Mouse (Mus musculus) lung, embryonic 16.5 days (tissue): ENCODE data around the gene Rbmx. TPM values are rescaled to one million over a fixed set of nuclear protein-coding genes. Genes with fewer than 3 reads are reported as not detected.

Source experiments
- ATAC-seq: fragments of 200-750 bp; cut with Nextera tagmentation; 2 replicates; pipeline ENCODE4 v1.8.0; 2017; ENCODE audit warnings: low read depth, mild to moderate bottlenecking, moderate library complexity
- H3K27ac ChIP-seq: fragments of 300-500 bp; sonication (generic); 2 replicates; pipeline ENCODE4 v1.5.1; 2014; ENCODE audit warnings: mild to moderate bottlenecking, control low read depth, low read length
- H3K27me3 ChIP-seq: fragments of 300-500 bp; sonication (generic); 2 replicates; pipeline ENCODE4 v1.6.1; 2014; ENCODE audit warnings: low read depth, low read length, mixed read lengths; ENCODE audit not compliant: control insufficient read depth, insufficient read depth
- H3K36me3 ChIP-seq: fragments of 300-500 bp; sonication (generic); 2 replicates; pipeline ENCODE4 v1.6.1; 2014; ENCODE audit warnings: low read length; ENCODE audit not compliant: control insufficient read depth, insufficient read depth
- H3K4me1 ChIP-seq: fragments of 300-500 bp; sonication (generic); replicated peaks from 2 replicates; pipeline ENCODE4 v1.6.1; 2014; ENCODE audit warnings: low read length, mixed read lengths; ENCODE audit not compliant: control insufficient read depth, insufficient read depth
- H3K4me2 ChIP-seq: fragments of 300-500 bp; sonication (generic); 2 replicates; pipeline ENCODE4 v1.6.1; 2014; ENCODE audit warnings: low read depth, low read length, control low read depth
- H3K4me3 ChIP-seq: fragments of 300-500 bp; sonication (generic); 2 replicates; pipeline ENCODE4 v1.5.1; 2014; ENCODE audit warnings: mild to moderate bottlenecking, low read length, control low read depth
- H3K9ac ChIP-seq: fragments of 300-500 bp; sonication (generic); 2 replicates; pipeline ENCODE4 v1.6.1; 2014; ENCODE audit warnings: low read length, control low read depth
- H3K9me3 ChIP-seq: fragments of 300-500 bp; sonication (generic); 2 replicates; pipeline ENCODE4 v1.6.1; 2016; ENCODE audit warnings: low read length; ENCODE audit not compliant: control insufficient read depth
- WGBS: fragments of 180-500 bp; shearing (Covaris S2); extraction: QIAGEN DNeasy Blood & Tissue Kit; methylation state at CpG from one replicate; pipeline ENCODE4 v1.1.7; 2014; 5-methylcytosine and 5-hydroxymethylcytosine counted together
- polyA plus RNA-seq: library from polyadenylated mRNA; unstranded; fragments of >200 nt; fragmentation: Nextera tagmentation; extraction: Ambion mirVana; gene quantifications from 2 replicates; pipeline ENCODE4 v1.2.1, GENCODE M21; 2015

Gene Rbmx
- polyA plus RNA-seq, 1 experiment from 2014 or later = 131 TPM

- Histone ChIP-seq H3K4me3 (no peak overlapping the region), H3K36me3 (peaks cover 7% of the 10 kb centered on the region; the same call in 1 of the 2 replicates), H3K4me2 (no peak overlapping the region), H3K9me3 (no peaks in the 10 kb centered on the region), H3K27ac (no peak overlapping the region), H3K27me3 (no peaks in the 10 kb centered on the region), H3K4me1 (no peaks in the 10 kb centered on the region), H3K9ac (no peak overlapping the region)
- no peak for ATAC-seq
- 78% methylated on average over 3 of the region's 3 CpGs for WGBS
Measured at GRCm38 (mm10) chrX:57377096-57377495, 15.7 kb downstream of the Rbmx start.

GRCm38 (mm10) chrX:57374029-57374428 lies 18.8 kb downstream of the Rbmx start:
- Histone ChIP-seq H3K9me3 (no peaks in the 10 kb centered on the region), H3K27me3 (no peaks in the 10 kb centered on the region), H3K4me1 (no peaks in the 10 kb centered on the region), H3K27ac (no peak overlapping the region), H3K4me3 (no peak overlapping the region), H3K4me2 (no peak overlapping the region), H3K36me3 (peaks cover 3% of the 10 kb centered on the region; the same call in 1 of the 2 replicates), H3K9ac (no peak overlapping the region)
- ATAC-seq = no peak
- 77% methylated on average over 2 of the region's 2 CpGs for WGBS

GRCm38 (mm10) chrX:57373543-57373942 lies 19.3 kb downstream of the Rbmx start:
- Histone ChIP-seq H3K9me3 (no peaks in the 10 kb centered on the region), H3K4me3 (no peak overlapping the region), H3K36me3 (peaks cover 2% of the 10 kb centered on the region; the same call in 1 of the 2 replicates), H3K27ac (no peak overlapping the region), H3K4me1 (no peaks in the 10 kb centered on the region), H3K9ac (no peak overlapping the region), H3K4me2 (no peak overlapping the region), H3K27me3 (no peaks in the 10 kb centered on the region)
- no peak for ATAC-seq
- WGBS = 68% methylated on average over 2 of the region's 2 CpGs

- Histone ChIP-seq H3K36me3 (no peaks in the 10 kb centered on the region; the same call in 1 of the 2 replicates), H3K4me3 (no peak overlapping the region), H3K27ac (no peak overlapping the region), H3K4me1 (no peaks in the 10 kb centered on the region), H3K9me3 (no peaks in the 10 kb centered on the region), H3K4me2 (no peak overlapping the region), H3K27me3 (no peaks in the 10 kb centered on the region), H3K9ac (no peak overlapping the region)
- WGBS = 61% methylated on average over 4 of the region's 4 CpGs
- ATAC-seq = no peak
Measured at GRCm38 (mm10) chrX:57372965-57373364, 19.9 kb downstream of the Rbmx start.

GRCm38 (mm10) chrX:57364891-57365569 lies 27.8 kb downstream of the Rbmx start:
- Histone ChIP-seq H3K9me3 (no peaks in the 10 kb centered on the region), H3K4me1 (no peaks in the 10 kb centered on the region), H3K27ac (no peak overlapping the region), H3K9ac (no peak overlapping the region), H3K4me2 (no peak overlapping the region), H3K36me3 (no peaks in the 10 kb centered on the region), H3K27me3 (no peaks in the 10 kb centered on the region), H3K4me3 (no peak overlapping the region)
- 56% methylated on average over 2 of the region's 2 CpGs for WGBS
- no peak for ATAC-seq

GRCm38 (mm10) chrX:57359316-57359715 lies 33.5 kb downstream of the Rbmx start:
- Histone ChIP-seq H3K27me3 (no peaks in the 10 kb centered on the region), H3K27ac (no peak overlapping the region), H3K36me3 (no peaks in the 10 kb centered on the region), H3K9me3 (no peaks in the 10 kb centered on the region), H3K4me1 (no peaks in the 10 kb centered on the region), H3K4me3 (no peak overlapping the region), H3K4me2 (no peak overlapping the region), H3K9ac (no peak overlapping the region)
- 42% methylated on average over 1 of the region's 1 CpGs for WGBS
- ATAC-seq = no peak

GRCm38 (mm10) chrX:57339220-57339619 lies 53.6 kb downstream of the Rbmx start:
- Histone ChIP-seq H3K9me3 (no peaks in the 10 kb centered on the region), H3K4me2 (peak overlapping the region; percentile 29; the same call in 1 of the 2 replicates), H3K36me3 (no peaks in the 10 kb centered on the region), H3K4me1 (no peaks in the 10 kb centered on the region), H3K9ac (no peak overlapping the region), H3K27me3 (no peaks in the 10 kb centered on the region), H3K4me3 (no peak overlapping the region), H3K27ac (peak overlapping the region; percentile 17; the same call in 1 of the 2 replicates)
- WGBS = 40% methylated on average over 4 of the region's 4 CpGs
- peak; percentile 60; the same call in 1 of the 2 replicates for ATAC-seq

GRCm38 (mm10) chrX:57338371-57339211 lies 54.2 kb downstream of the Rbmx start, which contains the start of gene Arhgef6:
TSS of gene Arhgef6 (minus strand) at chrX:57338729.
- no peaks in the 10 kb centered on the region for H3K4me1 ChIP-seq
- H3K4me2 ChIP-seq = peak within 1 kb of the TSS; percentile 29
- ATAC-seq = peak; percentile 65
- H3K9ac ChIP-seq = no peak within 1 kb of the TSS
- H3K27ac ChIP-seq = peak within 1 kb of the TSS; percentile 17; the same call in 1 of the 2 replicates
- H3K27me3 ChIP-seq = no peaks in the 10 kb centered on the region
- WGBS = 37% methylated on average over 18 of the region's 18 CpGs
- peak within 1 kb of the TSS; percentile 6; the same call in 1 of the 2 replicates for H3K4me3 ChIP-seq
- no peaks in the 10 kb centered on the region for H3K36me3 ChIP-seq
- no peaks in the 10 kb centered on the region for H3K9me3 ChIP-seq

- Histone ChIP-seq H3K27me3 (no peaks in the 10 kb centered on the region), H3K4me2 (no peak overlapping the region), H3K4me3 (no peak overlapping the region), H3K27ac (no peak overlapping the region), H3K4me1 (no peaks in the 10 kb centered on the region), H3K36me3 (no peaks in the 10 kb centered on the region), H3K9ac (no peak overlapping the region), H3K9me3 (no peaks in the 10 kb centered on the region)
- no peak for ATAC-seq
Measured at GRCm38 (mm10) chrX:57337582-57337981, 55.3 kb downstream of the Rbmx start.
